Mouse (Mus musculus) thymus, postnatal 10 days (tissue): ENCODE data around the gene Tenm3.

Experiments used
- DNase-seq, 2 experiments: peaks; one replicate each; pipeline ENCODE4 v3.0.0; 2021; ENCODE audit warnings: low spot score in 2 of 2

Gene Tenm3

GRCm38 (mm10) chr8:48843931-48844285 is at the start of gene Tenm3:
TSS of gene Tenm3 (minus strand) at chr8:48843951.
- DNase-seq: no peak

DNA sequence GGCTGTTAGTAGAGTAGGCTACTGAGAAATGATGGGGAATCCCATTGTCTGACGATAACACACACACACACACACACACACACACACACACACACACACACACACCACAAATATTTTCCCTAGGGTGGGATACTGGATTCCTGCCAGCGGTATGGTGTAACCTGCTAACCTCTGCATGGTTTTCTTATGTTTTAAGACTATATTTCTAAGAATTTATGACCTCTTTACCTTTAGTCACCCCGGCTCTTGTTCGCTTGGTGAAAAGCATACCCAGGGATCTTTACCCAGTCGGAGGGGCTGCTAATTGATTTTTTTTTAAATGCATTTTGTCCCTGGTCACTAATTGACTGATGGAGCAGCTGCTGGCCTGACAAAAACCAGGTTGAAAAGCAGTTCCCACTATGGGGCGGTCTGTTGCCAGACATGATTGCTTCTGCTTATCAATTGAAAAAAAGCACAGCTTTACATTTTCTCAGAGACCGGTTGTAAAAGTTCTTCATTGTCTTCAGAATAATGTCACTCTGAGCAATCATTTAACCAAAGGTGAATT is 46.5 kb upstream of the Tenm3 start:
- no peak for DNase-seq

DNA sequence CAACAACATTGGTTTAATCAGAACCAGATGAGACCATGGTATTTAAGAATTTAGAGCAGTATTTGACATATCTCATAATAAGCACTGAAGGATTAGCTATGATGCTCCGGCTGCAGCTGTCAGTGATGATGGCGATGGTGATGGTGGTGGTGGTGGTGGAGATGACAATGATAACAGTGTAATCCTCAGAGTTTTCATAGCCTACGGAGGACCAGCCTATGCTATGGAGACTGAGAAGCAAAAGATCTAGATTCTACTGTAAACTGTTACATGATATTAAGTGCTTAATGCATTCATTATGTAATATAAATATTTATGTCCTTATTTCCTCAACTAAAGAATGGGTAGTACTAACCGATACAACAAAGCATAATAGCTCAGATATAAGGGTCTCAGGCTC is 40.5 kb upstream of the Tenm3 start:
- no peak for DNase-seq

DNA sequence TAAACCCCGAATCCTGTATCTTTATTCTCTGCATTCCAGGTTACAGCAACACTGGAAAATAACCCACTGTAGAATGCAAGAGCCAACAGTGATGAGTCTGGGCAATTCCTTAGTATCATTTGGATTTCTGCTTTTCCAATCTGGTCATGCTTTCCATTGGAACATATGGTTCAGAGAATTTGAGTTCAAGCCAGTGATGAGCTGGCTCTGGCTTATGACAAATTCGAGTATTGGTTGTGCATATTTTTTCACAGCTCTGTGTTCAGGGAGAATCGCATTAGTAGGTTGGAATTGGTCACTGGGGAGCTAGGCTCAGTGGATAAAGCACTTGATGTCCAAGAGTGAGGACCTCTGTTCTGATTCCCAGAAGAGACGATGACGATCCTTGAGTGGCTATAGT is 36.8 kb upstream of the Tenm3 start:
- no peak for DNase-seq

DNA sequence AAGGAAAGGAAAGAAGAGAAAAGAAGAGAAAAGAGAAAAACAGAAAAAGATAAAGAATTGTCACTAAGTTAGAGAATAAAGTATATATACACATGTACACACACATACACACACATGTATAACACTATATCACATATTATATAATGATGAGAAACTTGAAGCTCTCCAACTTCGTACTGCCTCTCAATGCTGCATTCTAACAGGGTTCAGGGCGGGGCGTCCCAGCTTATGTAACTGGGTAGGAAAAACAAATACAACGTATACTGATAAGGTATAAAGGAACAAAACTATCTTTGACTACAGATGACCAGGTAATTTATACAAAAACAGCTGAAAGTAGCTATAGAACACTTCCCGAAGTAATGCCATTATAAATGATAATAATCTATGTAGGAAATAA is 22.2 kb upstream of the Tenm3 start:
- DNase-seq: no peak

DNA sequence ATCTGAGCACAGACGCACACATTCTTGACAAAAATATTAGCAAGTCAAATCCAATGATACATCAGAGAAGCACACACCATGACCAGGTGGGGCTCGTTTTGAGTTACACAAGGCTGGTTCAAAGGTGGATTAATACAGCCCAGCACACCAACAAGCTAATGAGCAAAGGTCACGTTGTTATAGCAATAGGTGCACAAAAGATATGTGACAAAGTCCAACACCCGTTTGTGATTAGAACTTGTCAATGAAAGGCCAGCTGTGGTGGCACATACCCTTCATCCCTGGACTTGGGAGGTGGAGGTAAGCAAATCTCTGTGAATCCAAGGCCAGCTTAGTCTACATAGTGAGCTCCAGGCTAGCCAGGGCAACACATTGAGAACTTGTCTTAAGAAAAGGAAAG is 21.7 kb upstream of the Tenm3 start:
- no peak for DNase-seq

DNA sequence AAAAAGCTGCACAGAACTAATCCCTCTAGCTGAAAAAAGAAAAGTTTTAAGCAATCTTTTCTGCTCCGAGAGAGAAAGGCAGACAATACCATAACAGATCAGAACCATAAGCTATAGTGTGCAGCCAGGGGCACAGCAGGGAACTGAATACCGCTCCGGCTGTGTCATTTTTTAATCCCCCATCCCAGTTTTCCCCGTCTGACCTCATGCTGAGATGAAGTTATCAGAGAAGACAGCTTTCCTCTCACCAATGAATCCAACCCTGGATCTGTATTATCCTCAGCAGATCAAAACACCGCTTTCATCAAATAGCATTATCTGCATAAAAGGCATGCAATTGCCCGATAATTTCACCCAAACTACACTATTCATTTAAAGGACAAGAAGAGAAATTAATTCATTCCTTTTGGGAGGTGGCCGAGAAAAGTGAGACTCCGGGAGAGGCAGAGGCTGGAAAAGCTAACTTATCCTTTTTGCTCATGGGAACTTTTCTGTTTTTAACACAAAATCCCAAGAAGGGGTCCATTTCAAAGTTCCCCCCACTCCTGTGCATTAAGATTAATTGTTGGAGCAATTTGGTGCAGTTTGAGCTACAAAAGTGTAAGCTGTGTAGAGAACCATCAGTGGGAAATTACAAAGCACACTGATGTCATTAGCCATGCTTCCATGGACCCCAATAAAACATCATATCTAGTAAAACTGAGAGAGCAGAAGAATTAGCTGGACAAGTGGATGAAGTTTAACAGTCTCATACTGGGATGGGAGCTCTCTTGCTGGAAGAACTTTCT is 6.7 kb upstream of the Tenm3 start:
- no peak for DNase-seq

DNA sequence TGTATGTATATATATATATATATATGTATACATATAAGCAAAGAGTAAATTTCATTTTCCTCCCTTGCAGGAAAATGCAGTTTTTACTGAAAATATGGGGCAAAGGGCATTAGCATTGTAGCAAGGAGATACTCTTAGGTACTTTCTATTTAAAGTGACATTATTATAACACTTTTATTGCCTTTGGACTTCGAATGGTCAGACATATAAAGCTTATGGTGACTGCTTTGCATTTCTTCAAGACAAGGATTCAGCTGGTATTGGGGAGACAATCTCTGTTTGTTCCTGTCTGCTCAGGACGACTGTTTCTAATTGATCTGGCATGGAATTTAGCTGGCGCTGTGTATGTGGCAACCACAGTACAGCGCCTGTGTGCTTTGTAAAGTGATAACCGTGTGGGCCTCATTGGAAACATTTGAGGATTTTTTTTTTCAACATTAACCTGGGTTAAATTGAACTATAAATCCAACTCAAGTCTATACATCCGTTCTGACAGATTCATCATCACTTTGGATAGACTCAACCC is 5.4 kb upstream of the Tenm3 start:
- DNase-seq: no peak

DNA sequence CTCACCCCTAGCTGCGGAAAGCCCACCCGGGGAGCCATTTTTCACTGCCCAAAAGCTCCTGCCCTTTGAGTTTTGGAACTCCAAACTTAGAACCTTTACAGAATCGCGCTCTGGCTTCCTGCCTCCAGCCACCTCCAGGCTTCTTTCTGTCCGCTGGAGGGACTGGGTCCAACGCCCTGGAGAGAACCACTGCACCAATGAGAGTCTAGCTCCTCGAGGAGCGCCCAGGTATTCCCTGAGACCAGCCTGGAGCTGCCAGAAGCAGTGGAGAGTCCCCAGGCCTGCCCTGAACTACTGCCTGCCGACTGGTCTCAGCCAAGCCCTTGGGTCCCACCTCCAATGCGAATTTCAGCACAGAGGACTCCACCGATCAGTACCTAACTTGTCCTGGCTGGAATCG is 1.2 kb upstream of the Tenm3 start:
- no peak for DNase-seq

- DNase-seq: no peak
Observed at GRCm38 (mm10) chr8:48844370-48844905, 687 bp upstream of the Tenm3 start.

GRCm38 (mm10) chr8:48842991-48843930 is 490 bp downstream of the Tenm3 start:
- DNase-seq: no peak

- DNase-seq: no peak
Observed at GRCm38 (mm10) chr8:48842516-48842990, 1.2 kb downstream of the Tenm3 start.

GRCm38 (mm10) chr8:48842035-48842434 is 1.7 kb downstream of the Tenm3 start:
- no peak for DNase-seq

- no peak for DNase-seq
Observed at GRCm38 (mm10) chr8:48835745-48836144, 8.0 kb downstream of the Tenm3 start.

GRCm38 (mm10) chr8:48827454-48827853 is 16.3 kb downstream of the Tenm3 start:
- no peak for DNase-seq

DNA sequence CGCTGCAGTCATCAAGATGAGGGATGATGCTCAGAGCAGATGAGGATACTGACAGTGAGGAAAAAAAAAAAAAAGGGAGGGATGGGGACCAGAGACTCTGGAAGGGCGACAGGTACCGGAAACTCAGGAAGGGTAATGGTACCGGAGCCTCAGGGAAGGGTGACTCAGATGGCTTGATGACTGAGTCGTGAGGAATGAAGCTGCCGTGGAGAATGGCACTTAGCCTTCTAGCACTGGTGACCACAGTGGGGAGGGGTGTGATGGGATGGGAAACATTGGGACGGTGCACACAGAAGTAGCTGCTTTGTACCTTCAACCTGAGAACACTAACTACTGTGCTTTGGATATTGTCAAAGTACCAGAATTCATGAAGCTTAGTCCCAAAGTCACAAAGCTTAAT is 18.1 kb downstream of the Tenm3 start:
- no peak for DNase-seq

DNA sequence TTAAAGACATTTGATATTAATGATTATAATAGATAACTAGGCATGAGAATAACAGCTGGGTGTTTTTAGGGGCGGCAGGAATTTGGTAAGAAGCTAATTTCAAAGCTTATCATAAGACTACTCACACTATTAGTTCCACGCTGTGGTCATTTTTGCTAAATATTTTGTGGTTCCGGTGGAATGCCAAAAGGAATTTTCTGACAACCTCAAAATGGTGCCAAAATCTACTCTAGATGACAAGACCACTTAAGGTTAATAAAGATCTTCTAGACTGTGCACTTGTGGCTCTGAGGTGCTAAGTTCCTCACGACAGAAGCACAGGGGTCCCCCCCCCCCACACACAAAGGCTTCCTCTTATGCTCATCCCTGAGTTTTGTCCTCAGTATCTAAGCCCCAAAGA is 21.5 kb downstream of the Tenm3 start:
- no peak for DNase-seq

GRCm38 (mm10) chr8:48819962-48820361 is 23.8 kb downstream of the Tenm3 start:
- DNase-seq: no peak

- no peak for DNase-seq
Observed at GRCm38 (mm10) chr8:48819348-48819747, 24.4 kb downstream of the Tenm3 start.

- no peak for DNase-seq
Observed at GRCm38 (mm10) chr8:48816941-48817340, 26.8 kb downstream of the Tenm3 start.

- no peak for DNase-seq
Observed at GRCm38 (mm10) chr8:48812196-48812741, 31.5 kb downstream of the Tenm3 start.

- no peak for DNase-seq
Observed at GRCm38 (mm10) chr8:48810615-48811014, 33.1 kb downstream of the Tenm3 start.
